Mouse (Mus musculus) myocyte (in vitro differentiated cells): ENCODE measurements around the gene Laptm5. TPM values are rescaled to one million over a fixed set of nuclear protein-coding genes. Genes with fewer than 3 reads are reported as not detected.

ENCODE experiments used
- H3K27me3 ChIP-seq: one replicate; pipeline ENCODE4 v1.6.1; 2011; ENCODE audit not compliant: control insufficient read depth, insufficient read depth, insufficient read length
- H3K36me3 ChIP-seq: one replicate; pipeline ENCODE4 v1.6.1; 2011; ENCODE audit not compliant: control insufficient read depth, insufficient read depth
- H3K4me2 ChIP-seq: one replicate; pipeline ENCODE4 v1.6.1; 2011; ENCODE audit warnings: low read depth, control low read depth
- H3K4me3 ChIP-seq: one replicate; pipeline ENCODE4 v1.5.1; 2011; ENCODE audit warnings: mild to moderate bottlenecking, control low read depth, moderate library complexity
- H3K79me2 ChIP-seq: one replicate; pipeline ENCODE4 v1.6.1; 2011; ENCODE audit not compliant: control insufficient read depth, insufficient read depth
- H3ac ChIP-seq: one replicate; pipeline ENCODE4 v1.6.1; 2011; ENCODE audit not compliant: control insufficient read depth, insufficient read length
- CEBPB ChIP-seq: IDR thresholded peaks from 2 replicates; pipeline ENCODE4 v1.6.1; 2011; ENCODE audit warnings: mild to moderate bottlenecking, moderate library complexity; ENCODE audit not compliant: poor library complexity, insufficient read depth, severe bottlenecking
- E2F4 ChIP-seq: IDR thresholded peaks from one replicate; pipeline ENCODE4 v1.6.1; 2011; ENCODE audit warnings: mild to moderate bottlenecking, control low read depth, moderate library complexity; ENCODE audit not compliant: insufficient read depth
- MAX ChIP-seq: IDR thresholded peaks from one replicate; pipeline ENCODE4 v1.6.1; 2011; ENCODE audit warnings: low read depth, mild to moderate bottlenecking, control low read depth
- MYOD1 ChIP-seq, 3 experiments: IDR thresholded peaks; one replicate each; pipeline ENCODE4 v1.6.1; 2011; ENCODE audit warnings: control low read depth in 2 of 3, low read depth in 2 of 3, mild to moderate bottlenecking in 2 of 3, moderate library complexity in 1 of 3; ENCODE audit not compliant: insufficient read length in 2 of 3, control insufficient read depth in 1 of 3
- MYOG ChIP-seq, 3 experiments: IDR thresholded peaks; one replicate each; pipeline ENCODE4 v1.6.1; 2011; ENCODE audit warnings: control low read depth in 2 of 3, low read depth in 2 of 3, mild to moderate bottlenecking in 2 of 3; ENCODE audit not compliant: insufficient read length in 2 of 3, control insufficient read depth in 1 of 3, insufficient read depth in 1 of 3
- POLR2A ChIP-seq: IDR thresholded peaks from one replicate; pipeline ENCODE4 v1.6.1; 2011; ENCODE audit warnings: low read depth, mild to moderate bottlenecking, control low read depth, moderate library complexity; ENCODE audit not compliant: insufficient read length
- POLR2AphosphoS2 ChIP-seq: IDR thresholded peaks from one replicate; pipeline ENCODE4 v1.6.1; 2011; ENCODE audit warnings: low read depth, control low read depth; ENCODE audit not compliant: insufficient read length
- REST ChIP-seq: IDR thresholded peaks from one replicate; pipeline ENCODE4 v1.6.1; 2011; ENCODE audit warnings: mild to moderate bottlenecking, control low read depth, moderate library complexity; ENCODE audit not compliant: insufficient read depth, insufficient read length
- SRF ChIP-seq: IDR thresholded peaks from one replicate; pipeline ENCODE4 v1.6.1; 2011; ENCODE audit warnings: low read depth; ENCODE audit not compliant: control insufficient read depth, insufficient read length
- TCF12 ChIP-seq: IDR thresholded peaks from one replicate; pipeline ENCODE4 v1.6.1; 2011; ENCODE audit warnings: mild to moderate bottlenecking, control low read depth; ENCODE audit not compliant: poor library complexity, insufficient read depth, severe bottlenecking
- TCF3 ChIP-seq: IDR thresholded peaks from one replicate; pipeline ENCODE4 v1.6.1; 2011; ENCODE audit warnings: low read depth, control low read depth; ENCODE audit not compliant: insufficient read length
- USF1 ChIP-seq: IDR thresholded peaks from one replicate; pipeline ENCODE4 v1.6.1; 2011; ENCODE audit warnings: low read depth, mild to moderate bottlenecking, control low read depth, moderate library complexity
- polyA plus RNA-seq: library from polyadenylated mRNA; unstranded; fragments of >200 nt; fragmentation: generic; extraction: Trizol; gene quantifications from one replicate; pipeline ENCODE4 v1.2.1, GENCODE M21; 2012; ENCODE audit warnings: missing spikeins

Laptm5 gene
- polyA plus RNA-seq, 1 experiment = 0.06 TPM

DNA sequence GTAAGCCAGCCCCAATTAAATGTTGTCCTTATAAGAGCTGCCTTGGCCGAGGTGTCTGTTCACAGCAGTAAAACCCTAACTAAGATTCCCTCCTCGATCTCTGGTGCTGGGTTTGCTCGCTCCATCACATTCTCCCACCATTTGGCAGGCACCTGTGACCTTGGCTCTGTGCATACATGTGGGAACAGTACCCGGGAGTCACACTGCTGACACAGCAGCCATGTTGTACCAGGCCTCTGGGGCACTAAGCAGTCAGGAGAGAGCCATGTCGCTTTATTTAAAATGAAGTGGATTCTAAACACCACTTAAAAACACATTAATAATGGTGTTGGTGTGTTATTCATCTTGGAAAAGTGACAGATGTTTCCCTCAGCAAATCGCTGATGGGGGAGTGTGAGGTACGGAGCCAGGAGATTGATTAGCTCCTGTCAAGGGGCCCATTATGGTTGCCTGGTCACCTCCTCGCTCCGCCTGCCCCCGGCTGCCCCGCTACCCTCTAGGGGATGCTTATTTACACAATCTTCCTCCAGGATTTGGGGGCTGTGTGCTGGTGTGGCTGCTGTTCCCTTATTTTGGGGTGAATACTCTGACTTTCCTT lies 25.7 kb upstream of the Laptm5 start:
- Histone ChIP-seq H3K4me3 (no peak overlapping the region), H3K36me3 (no peaks in the 10 kb centered on the region), H3K4me2 (no peak overlapping the region), H3K27me3 (peaks cover 5% of the 10 kb centered on the region), H3K79me2 (no peaks in the 10 kb centered on the region), H3ac (no peak overlapping the region)
- TF ChIP-seq MYOD1 (IDR thresholded peaks at IDR 0.05; ENCODE audit: control insufficient read depth in 1 of 3, insufficient read length in 2 of 3, low read depth in 2 of 3) = no peak
- TF ChIP-seq SRF = no peak
- TF ChIP-seq TCF3 = no peak
- no peak for TF ChIP-seq TCF12
- TF ChIP-seq POLR2AphosphoS2 = no peak
- no peak for TF ChIP-seq MYOG (IDR thresholded peaks at IDR 0.05; ENCODE audit: control insufficient read depth in 1 of 3, insufficient read depth in 1 of 3, insufficient read length in 2 of 3, low read depth in 2 of 3)
- no peak for TF ChIP-seq POLR2A
- TF ChIP-seq E2F4 = no peak
- TF ChIP-seq MAX = no peak
- no peak for TF ChIP-seq REST
- TF ChIP-seq USF1 = no peak
- no peak for TF ChIP-seq CEBPB

- no peak for TF ChIP-seq POLR2AphosphoS2
- peak in 1 of 3 experiments; percentile 56 for TF ChIP-seq MYOG (IDR thresholded peaks at IDR 0.05; ENCODE audit: control insufficient read depth in 1 of 3, insufficient read depth in 1 of 3, insufficient read length in 2 of 3, low read depth in 2 of 3)
- peak in 1 of 3 experiments; percentile 43 for TF ChIP-seq MYOD1 (IDR thresholded peaks at IDR 0.05; ENCODE audit: control insufficient read depth in 1 of 3, insufficient read length in 2 of 3, low read depth in 2 of 3)
- Histone ChIP-seq H3K36me3 (no peaks in the 10 kb centered on the region), H3K79me2 (no peaks in the 10 kb centered on the region), H3K4me3 (no peak overlapping the region), H3ac (no peak overlapping the region), H3K4me2 (no peak overlapping the region), H3K27me3 (no peaks in the 10 kb centered on the region)
Observed at GRCm38 (mm10) chr4:130889777-130890510, 23.0 kb upstream of the Laptm5 start.

DNA sequence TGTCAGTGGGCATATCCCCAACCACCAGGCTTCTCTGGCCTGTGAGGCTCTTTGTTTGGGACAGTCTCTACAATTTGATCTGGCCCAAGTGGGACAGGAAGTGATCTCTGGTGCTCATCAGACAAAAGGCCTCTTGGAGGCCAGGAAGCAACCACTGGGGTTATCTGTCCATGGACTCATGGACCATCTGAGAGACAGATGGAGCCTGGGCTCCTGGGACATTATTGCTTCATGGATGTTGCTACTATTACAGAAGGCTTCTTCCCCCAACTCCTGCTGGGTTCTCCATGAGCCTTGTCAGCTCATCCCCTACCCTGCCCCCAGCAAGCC lies 22.4 kb upstream of the Laptm5 start:
- H3K27me3 ChIP-seq = no peaks in the 10 kb centered on the region
- no peaks in the 10 kb centered on the region for H3K79me2 ChIP-seq
- TF ChIP-seq MYOD1 (IDR thresholded peaks at IDR 0.05; ENCODE audit: control insufficient read depth in 1 of 3, insufficient read length in 2 of 3, low read depth in 2 of 3) = no peak
- no peak for TF ChIP-seq TCF12
- TF ChIP-seq USF1 = no peak
- no peak for TF ChIP-seq POLR2AphosphoS2
- no peak for TF ChIP-seq TCF3
- TF ChIP-seq CEBPB = no peak
- no peak for TF ChIP-seq POLR2A
- TF ChIP-seq MAX = no peak
- TF ChIP-seq REST = no peak
- no peak for TF ChIP-seq MYOG (IDR thresholded peaks at IDR 0.05; ENCODE audit: control insufficient read depth in 1 of 3, insufficient read depth in 1 of 3, insufficient read length in 2 of 3, low read depth in 2 of 3)
- no peak for TF ChIP-seq E2F4
- no peak for TF ChIP-seq SRF
- no peaks in the 10 kb centered on the region for H3K36me3 ChIP-seq
- no peak overlapping the region for H3ac ChIP-seq
- no peak overlapping the region for H3K4me3 ChIP-seq
- H3K4me2 ChIP-seq = no peak overlapping the region

GRCm38 (mm10) chr4:130892001-130892587 lies 20.8 kb upstream of the Laptm5 start:
- Histone ChIP-seq H3K79me2 (no peaks in the 10 kb centered on the region), H3K4me3 (no peak overlapping the region), H3ac (no peak overlapping the region), H3K4me2 (no peak overlapping the region), H3K36me3 (no peaks in the 10 kb centered on the region), H3K27me3 (no peaks in the 10 kb centered on the region)
- TF ChIP-seq TCF12 (no peak), USF1 (no peak), MAX (no peak), REST (no peak), E2F4 (no peak), CEBPB (no peak), SRF (no peak), TCF3 (no peak), MYOG (IDR thresholded peaks at IDR 0.05; ENCODE audit: control insufficient read depth in 1 of 3, insufficient read depth in 1 of 3, insufficient read length in 2 of 3, low read depth in 2 of 3) (no peak), MYOD1 (IDR thresholded peaks at IDR 0.05; ENCODE audit: control insufficient read depth in 1 of 3, insufficient read length in 2 of 3, low read depth in 2 of 3) (no peak), POLR2AphosphoS2 (no peak)

DNA sequence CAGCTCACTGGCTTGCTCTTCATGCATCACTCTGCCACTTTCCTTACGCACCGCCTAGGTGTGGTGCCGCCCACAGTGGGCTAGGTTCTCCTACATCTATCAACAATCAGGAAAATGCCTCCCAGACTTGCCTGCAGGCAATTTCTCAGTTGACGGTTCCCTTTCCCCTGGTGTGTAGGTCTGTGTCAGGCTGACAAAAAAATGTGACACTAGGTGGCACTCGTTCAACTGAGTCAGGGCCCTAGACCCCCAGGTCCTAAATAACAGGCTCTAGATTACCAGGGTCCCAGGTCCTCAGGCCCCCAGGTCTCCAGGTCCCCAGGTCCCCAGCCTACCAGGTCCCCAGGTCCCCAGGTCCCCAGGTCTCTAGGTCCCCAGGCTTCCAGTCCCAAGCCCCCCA lies 19.2 kb upstream of the Laptm5 start:
- no peak overlapping the region for H3K4me3 ChIP-seq
- TF ChIP-seq MAX (no peak), TCF3 (no peak), USF1 (no peak), CEBPB (no peak), POLR2A (no peak), REST (no peak), POLR2AphosphoS2 (no peak), TCF12 (no peak)
- peaks cover 11% of the 10 kb centered on the region for H3K27me3 ChIP-seq
- no peak overlapping the region for H3ac ChIP-seq
- H3K36me3 ChIP-seq = no peaks in the 10 kb centered on the region
- H3K4me2 ChIP-seq = no peak overlapping the region
- H3K79me2 ChIP-seq = no peaks in the 10 kb centered on the region
